Mouse (Mus musculus) cerebellum, adult 18-20 months (tissue): ENCODE results near the gene Ttc26.

ENCODE experiments used
- DNase-seq, 2 experiments: peaks; one replicate each; pipeline ENCODE4 v3.0.0; 2021

Gene Ttc26

GRCm38 (mm10) chr6:38469591-38469990 is 88.3 kb downstream of the Ttc26 start:
- no peak for DNase-seq
